Mouse (Mus musculus): ENCODE results near the gene Sfta2.

DNA sequence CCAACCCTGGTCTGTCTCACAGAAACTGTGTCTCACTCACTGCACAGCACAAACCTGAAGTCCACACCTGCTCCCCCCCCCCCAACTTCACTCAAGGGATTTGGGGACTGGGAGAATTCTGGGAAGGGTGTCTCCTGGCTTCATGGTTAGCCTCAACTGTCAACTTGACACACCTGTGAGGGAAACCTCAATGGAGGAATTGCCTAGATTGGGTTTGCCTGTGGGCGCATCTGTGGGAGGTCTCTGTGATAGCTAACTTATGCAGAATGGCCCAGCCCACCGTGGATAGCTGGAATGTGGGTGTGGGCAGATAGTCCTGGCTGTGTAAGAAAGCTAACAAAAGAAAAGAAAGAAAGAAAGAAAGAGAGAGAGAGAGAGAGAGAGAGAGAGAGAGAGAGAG is at the start of gene Sfta2:
- no peak for TF ChIP-seq CTCF (conservative IDR thresholded peaks at IDR 0.05; ENCODE audit: low read length)
- TF ChIP-seq POU5F1 (IDR thresholded peaks at IDR 0.05; ENCODE audit: borderline replicate concordance, low read length): no peak
- no peak for TF ChIP-seq NANOG (IDR thresholded peaks at IDR 0.05; ENCODE audit: borderline replicate concordance, low read length)

Data from E14TG2a.4 (cell line).